Mouse (Mus musculus) stomach, postnatal 0 days (tissue): ENCODE measurements around the gene Arl6ip5.

Experiments
- CTCF ChIP-seq: IDR thresholded peaks from 2 replicates; pipeline ENCODE4 v1.5.1; 2016; ENCODE audit warnings: antibody characterized with exemption, low read depth, mild to moderate bottlenecking, moderate library complexity
- EP300 ChIP-seq: optimal IDR thresholded peaks from 2 replicates; pipeline ENCODE3; 2016; ENCODE audit warnings: antibody characterized with exemption

DNA sequence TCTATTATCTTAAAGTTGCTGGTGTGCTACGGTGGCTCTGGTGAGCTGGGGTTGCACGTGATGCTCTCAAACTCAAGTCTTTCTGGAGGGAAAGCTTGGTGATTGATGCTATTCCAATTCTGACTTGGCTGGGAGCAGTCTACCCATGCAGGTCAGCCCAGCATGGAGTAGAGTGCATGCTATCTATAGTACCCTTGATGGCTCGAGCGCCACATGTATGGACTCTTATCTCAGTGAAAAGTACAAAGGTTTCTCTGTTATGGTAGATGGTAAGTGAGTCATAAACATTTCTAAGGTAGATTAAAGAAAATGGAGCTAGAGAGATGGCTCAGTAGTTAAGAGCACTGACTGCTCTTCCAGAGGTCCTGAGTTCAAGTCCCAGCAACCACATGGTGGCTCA, 32.0 kb downstream of the Arl6ip5 start:
- no peak for TF ChIP-seq CTCF
- no peak for TF ChIP-seq EP300
